Mouse (Mus musculus): Measurements from ENCODE around the gene Gm17268. TPM values are rescaled to one million over a fixed set of nuclear protein-coding genes. Genes with fewer than 3 reads are reported as not detected.

Gene Gm17268
- polyA plus RNA-seq, 1 experiment from 2014 or later, result not detected

GRCm38 (mm10) chr11:82023769-82024168 lies 14.6 kb downstream of the Gm17268 start:
- Histone ChIP-seq H3K4me3 (no peak overlapping the region), H3K4me2 (replicated peaks) (no peak overlapping the region), H3K9me3 (no peaks in the 10 kb centered on the region), H3K36me3 (no peaks in the 10 kb centered on the region), H3K27me3 (no peaks in the 10 kb centered on the region), H3K9ac (no peak overlapping the region), H3K4me1 (no peaks in the 10 kb centered on the region), H3K27ac (no peak overlapping the region)
- no peak for ATAC-seq (ENCODE audit: insufficient number of reproducible peaks, insufficient read depth, low FRiP score, low TSS enrichment)
- 72% methylated on average over 4 of the region's 4 CpGs for WGBS

GRCm38 (mm10) chr11:82022504-82023056 lies 15.8 kb downstream of the Gm17268 start:
- Histone ChIP-seq H3K4me1 (no peaks in the 10 kb centered on the region), H3K4me2 (replicated peaks) (no peak overlapping the region), H3K27me3 (no peaks in the 10 kb centered on the region), H3K36me3 (no peaks in the 10 kb centered on the region), H3K27ac (no peak overlapping the region), H3K9me3 (no peaks in the 10 kb centered on the region), H3K4me3 (no peak overlapping the region), H3K9ac (no peak overlapping the region)
- WGBS, result 87% methylated on average over 6 of the region's 6 CpGs
- no peak for ATAC-seq (ENCODE audit: insufficient number of reproducible peaks, insufficient read depth, low FRiP score, low TSS enrichment)

- no peak overlapping the region for H3K27ac ChIP-seq
- no peak for ATAC-seq (ENCODE audit: insufficient number of reproducible peaks, insufficient read depth, low FRiP score, low TSS enrichment)
- 70% methylated on average over 3 of the region's 3 CpGs for WGBS
Measured at GRCm38 (mm10) chr11:82021406-82021805, 17.0 kb downstream of the Gm17268 start.

GRCm38 (mm10) chr11:82019793-82020192 lies 18.6 kb downstream of the Gm17268 start:
- ATAC-seq (ENCODE audit: insufficient number of reproducible peaks, insufficient read depth, low FRiP score, low TSS enrichment), result no peak
- Histone ChIP-seq H3K4me1 (no peaks in the 10 kb centered on the region), H3K36me3 (no peaks in the 10 kb centered on the region), H3K4me2 (replicated peaks) (no peak overlapping the region), H3K4me3 (no peak overlapping the region), H3K27me3 (no peaks in the 10 kb centered on the region), H3K9me3 (no peaks in the 10 kb centered on the region), H3K9ac (no peak overlapping the region), H3K27ac (no peak overlapping the region)

More at GRCm38 (mm10) chr11:82021406-82021805, 17.0 kb downstream of the Gm17268 start:
- no peaks in the 10 kb centered on the region for H3K36me3 ChIP-seq
- no peaks in the 10 kb centered on the region for H3K4me1 ChIP-seq
- no peak overlapping the region for H3K9ac ChIP-seq
- H3K4me3 ChIP-seq, result no peak overlapping the region
- H3K27me3 ChIP-seq, result no peaks in the 10 kb centered on the region
- no peaks in the 10 kb centered on the region for H3K9me3 ChIP-seq
- no peak overlapping the region for H3K4me2 ChIP-seq (replicated peaks)

GRCm38 (mm10) chr11:82019389-82019788 lies 19.0 kb downstream of the Gm17268 start:
- H3K4me2 ChIP-seq (replicated peaks), result no peak overlapping the region
- ATAC-seq (ENCODE audit: insufficient number of reproducible peaks, insufficient read depth, low FRiP score, low TSS enrichment), result no peak
- no peaks in the 10 kb centered on the region for H3K36me3 ChIP-seq
- no peak overlapping the region for H3K4me3 ChIP-seq
- no peaks in the 10 kb centered on the region for H3K27me3 ChIP-seq
- no peak overlapping the region for H3K9ac ChIP-seq
- H3K9me3 ChIP-seq, result no peaks in the 10 kb centered on the region
- H3K4me1 ChIP-seq, result no peaks in the 10 kb centered on the region
- no peak overlapping the region for H3K27ac ChIP-seq
- 52% methylated on average over 2 of the region's 2 CpGs for WGBS

- H3K27me3 ChIP-seq, result no peaks in the 10 kb centered on the region
- H3K4me3 ChIP-seq, result no peak overlapping the region
- 80% methylated on average over 3 of the region's 3 CpGs for WGBS
- H3K4me2 ChIP-seq (replicated peaks), result no peak overlapping the region
- H3K9ac ChIP-seq, result no peak overlapping the region
- H3K27ac ChIP-seq, result no peak overlapping the region
- H3K36me3 ChIP-seq, result no peaks in the 10 kb centered on the region
- H3K4me1 ChIP-seq, result no peaks in the 10 kb centered on the region
- no peak for ATAC-seq (ENCODE audit: insufficient number of reproducible peaks, insufficient read depth, low FRiP score, low TSS enrichment)
- H3K9me3 ChIP-seq, result no peaks in the 10 kb centered on the region
Measured at GRCm38 (mm10) chr11:82016181-82016780, 22.1 kb downstream of the Gm17268 start.

- no peak for ATAC-seq (ENCODE audit: insufficient number of reproducible peaks, insufficient read depth, low FRiP score, low TSS enrichment)
- H3K9me3 ChIP-seq, result no peaks in the 10 kb centered on the region
- no peak overlapping the region for H3K9ac ChIP-seq
- H3K36me3 ChIP-seq, result no peaks in the 10 kb centered on the region
- 77% methylated on average over 2 of the region's 2 CpGs for WGBS
- H3K4me1 ChIP-seq, result no peaks in the 10 kb centered on the region
- no peak overlapping the region for H3K4me2 ChIP-seq (replicated peaks)
- H3K27me3 ChIP-seq, result no peaks in the 10 kb centered on the region
- no peak overlapping the region for H3K27ac ChIP-seq
- H3K4me3 ChIP-seq, result no peak overlapping the region
Measured at GRCm38 (mm10) chr11:82015066-82015465, 23.3 kb downstream of the Gm17268 start.

GRCm38 (mm10) chr11:82013756-82014155 lies 24.6 kb downstream of the Gm17268 start:
- Histone ChIP-seq H3K36me3 (no peaks in the 10 kb centered on the region), H3K9ac (no peak overlapping the region), H3K4me1 (no peaks in the 10 kb centered on the region), H3K27ac (no peak overlapping the region), H3K4me2 (replicated peaks) (no peak overlapping the region), H3K9me3 (no peaks in the 10 kb centered on the region), H3K27me3 (no peaks in the 10 kb centered on the region), H3K4me3 (no peak overlapping the region)
- ATAC-seq (ENCODE audit: insufficient number of reproducible peaks, insufficient read depth, low FRiP score, low TSS enrichment), result no peak
- 54% methylated on average over 1 of the region's 1 CpGs for WGBS

- 55% methylated on average over 8 of the region's 8 CpGs for WGBS
- Histone ChIP-seq H3K36me3 (no peaks in the 10 kb centered on the region), H3K27me3 (no peaks in the 10 kb centered on the region), H3K4me2 (replicated peaks) (no peak overlapping the region), H3K9ac (no peak overlapping the region), H3K27ac (no peak overlapping the region), H3K9me3 (no peaks in the 10 kb centered on the region), H3K4me3 (no peak overlapping the region), H3K4me1 (0 out of 2 replicates have a peak, but pooled peaks cover 7% of the 10 kb centered on the region)
- no peak for ATAC-seq (ENCODE audit: insufficient number of reproducible peaks, insufficient read depth, low FRiP score, low TSS enrichment)
Measured at GRCm38 (mm10) chr11:82011411-82012193, 26.8 kb downstream of the Gm17268 start.

GRCm38 (mm10) chr11:82010115-82010514 lies 28.2 kb downstream of the Gm17268 start:
- no peak overlapping the region for H3K9ac ChIP-seq
- no peaks in the 10 kb centered on the region for H3K27me3 ChIP-seq
- H3K4me2 ChIP-seq (replicated peaks), result no peak overlapping the region
- H3K4me1 ChIP-seq, result 0 out of 2 replicates have a peak, but pooled peaks cover 7% of the 10 kb centered on the region
- no peaks in the 10 kb centered on the region for H3K9me3 ChIP-seq
- no peak overlapping the region for H3K27ac ChIP-seq
- H3K36me3 ChIP-seq, result no peaks in the 10 kb centered on the region
- H3K4me3 ChIP-seq, result no peak overlapping the region
- WGBS, result 91% methylated on average over 3 of the region's 3 CpGs
- ATAC-seq (ENCODE audit: insufficient number of reproducible peaks, insufficient read depth, low FRiP score, low TSS enrichment), result no peak

GRCm38 (mm10) chr11:82006796-82007423 lies 31.5 kb downstream of the Gm17268 start:
- Histone ChIP-seq H3K4me2 (replicated peaks) (no peak overlapping the region), H3K36me3 (no peaks in the 10 kb centered on the region), H3K27me3 (no peaks in the 10 kb centered on the region), H3K27ac (no peak overlapping the region), H3K9me3 (no peaks in the 10 kb centered on the region), H3K9ac (no peak overlapping the region), H3K4me3 (no peak overlapping the region), H3K4me1 (0 out of 2 replicates have a peak, but pooled peaks cover 7% of the 10 kb centered on the region)
- 54% methylated on average over 12 of the region's 12 CpGs for WGBS
- no peak for ATAC-seq (ENCODE audit: insufficient number of reproducible peaks, insufficient read depth, low FRiP score, low TSS enrichment)

- H3K4me1 ChIP-seq, result peaks cover 16% of the 10 kb centered on the region
- H3K9me3 ChIP-seq, result no peaks in the 10 kb centered on the region
- H3K27ac ChIP-seq, result no peak overlapping the region
- no peaks in the 10 kb centered on the region for H3K36me3 ChIP-seq
- ATAC-seq (ENCODE audit: insufficient number of reproducible peaks, insufficient read depth, low FRiP score, low TSS enrichment), result no peak
- no peak overlapping the region for H3K4me2 ChIP-seq (replicated peaks)
- no peak overlapping the region for H3K4me3 ChIP-seq
- WGBS, result 78% methylated on average over 2 of the region's 2 CpGs
- H3K27me3 ChIP-seq, result no peaks in the 10 kb centered on the region
- H3K9ac ChIP-seq, result no peak overlapping the region
Measured at GRCm38 (mm10) chr11:82004810-82005209, 33.6 kb downstream of the Gm17268 start.

Measured in embryonic facial prominence, embryonic 12.5 days (tissue).